Mouse (Mus musculus): ENCODE measurements around the gene Arhgap19.
A peak's percentile ranks its signal among the peaks of the same experiment; 100 is the strongest.

The Arhgap19 gene

GRCm38 (mm10) chr19:41844345-41844744 is 42.5 kb upstream of the Arhgap19 start:
- Histone ChIP-seq H3K4me3 (replicated peaks; ENCODE audit: low read length) (no peak overlapping the region), H3K27me3 (ENCODE audit: insufficient read depth, low read length) (peaks cover 32% of the 10 kb centered on the region), H3K36me3 (ENCODE audit: insufficient read depth, low read length) (peaks cover 11% of the 10 kb centered on the region; the same call in 1 of the 2 replicates), H3K4me1 (replicated peaks; ENCODE audit: low read depth, low read length) (peaks cover 27% of the 10 kb centered on the region), H3K9me3 (ENCODE audit: low read length) (no peaks in the 10 kb centered on the region)
- peak; percentile 20; the same call in 1 of the 2 replicates for TF ChIP-seq CTCF (conservative IDR thresholded peaks at IDR 0.05; ENCODE audit: low read length)
- TF ChIP-seq POU5F1 (IDR thresholded peaks at IDR 0.05; ENCODE audit: borderline replicate concordance, low read length) = no peak
- TF ChIP-seq NANOG (IDR thresholded peaks at IDR 0.05; ENCODE audit: borderline replicate concordance, low read length) = no peak

DNA sequence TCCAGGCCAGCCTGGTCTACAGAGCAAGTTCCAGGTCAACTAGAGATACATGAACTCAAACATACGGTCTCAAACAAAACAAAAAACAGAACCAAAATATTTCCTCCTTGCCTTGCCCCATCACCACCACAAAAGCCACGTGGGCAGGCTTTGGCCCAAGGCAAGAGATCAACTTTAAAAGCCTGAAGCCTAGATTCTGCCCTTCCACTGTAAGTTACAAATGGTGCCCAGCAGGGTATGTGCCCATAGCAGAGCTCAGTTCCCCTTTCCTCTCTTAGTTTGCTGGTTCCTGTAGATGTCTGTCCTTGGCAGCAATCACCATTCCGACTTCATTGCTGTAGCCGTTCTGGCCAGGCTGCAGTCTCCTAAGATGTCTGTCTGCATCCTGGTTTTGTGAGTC is 40.9 kb upstream of the Arhgap19 start:
- no peak overlapping the region for H3K4me3 ChIP-seq (replicated peaks; ENCODE audit: low read length)
- peaks cover 17% of the 10 kb centered on the region for H3K4me1 ChIP-seq (replicated peaks; ENCODE audit: low read depth, low read length)
- TF ChIP-seq NANOG (IDR thresholded peaks at IDR 0.05; ENCODE audit: borderline replicate concordance, low read length) = no peak
- TF ChIP-seq CTCF (conservative IDR thresholded peaks at IDR 0.05; ENCODE audit: low read length) = no peak
- TF ChIP-seq POU5F1 (IDR thresholded peaks at IDR 0.05; ENCODE audit: borderline replicate concordance, low read length) = no peak
- peaks cover 11% of the 10 kb centered on the region; the same call in 1 of the 2 replicates for H3K36me3 ChIP-seq (ENCODE audit: insufficient read depth, low read length)
- no peaks in the 10 kb centered on the region for H3K9me3 ChIP-seq (ENCODE audit: low read length)
- peaks cover 37% of the 10 kb centered on the region for H3K27me3 ChIP-seq (ENCODE audit: insufficient read depth, low read length)

GRCm38 (mm10) chr19:41842196-41842595 is 40.3 kb upstream of the Arhgap19 start:
- Histone ChIP-seq H3K9me3 (ENCODE audit: low read length) (no peaks in the 10 kb centered on the region), H3K4me3 (replicated peaks; ENCODE audit: low read length) (no peak overlapping the region), H3K4me1 (replicated peaks; ENCODE audit: low read depth, low read length) (peaks cover 17% of the 10 kb centered on the region), H3K27me3 (ENCODE audit: insufficient read depth, low read length) (peaks cover 37% of the 10 kb centered on the region), H3K36me3 (ENCODE audit: insufficient read depth, low read length) (peaks cover 11% of the 10 kb centered on the region; the same call in 1 of the 2 replicates)
- no peak for TF ChIP-seq POU5F1 (IDR thresholded peaks at IDR 0.05; ENCODE audit: borderline replicate concordance, low read length)
- TF ChIP-seq CTCF (conservative IDR thresholded peaks at IDR 0.05; ENCODE audit: low read length) = no peak
- TF ChIP-seq NANOG (IDR thresholded peaks at IDR 0.05; ENCODE audit: borderline replicate concordance, low read length) = no peak

DNA sequence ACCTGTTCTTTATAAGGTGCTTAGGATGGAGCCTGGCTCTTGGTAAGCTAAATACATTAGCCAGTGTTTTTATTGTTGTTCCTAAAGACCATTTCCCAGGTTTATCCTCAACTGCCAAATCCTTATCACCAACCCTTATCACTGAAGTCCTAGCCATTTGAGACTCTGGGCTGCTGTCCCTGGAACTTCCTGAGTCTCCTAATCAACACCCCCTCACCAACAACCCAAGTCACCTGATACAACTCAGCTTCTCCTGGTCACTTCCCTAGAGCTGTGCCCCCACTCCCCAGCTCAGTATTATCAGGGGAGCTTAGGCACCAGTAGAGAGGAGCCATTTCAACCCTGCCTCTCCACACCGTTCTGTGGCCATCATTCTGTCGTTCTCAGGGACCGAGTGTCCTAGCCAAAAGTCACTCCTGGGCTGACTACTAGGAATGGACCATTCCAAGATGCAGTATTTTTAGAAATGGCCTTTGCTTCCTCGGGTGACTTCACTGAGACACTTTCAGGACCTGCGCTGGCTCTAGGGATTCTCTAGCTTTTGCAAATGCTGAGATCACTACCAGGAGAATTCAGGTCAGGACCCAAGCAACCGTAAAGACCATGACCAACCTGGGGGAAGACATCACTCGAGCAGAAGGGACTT is 39.4 kb upstream of the Arhgap19 start:
- no peak for TF ChIP-seq POU5F1 (IDR thresholded peaks at IDR 0.05; ENCODE audit: borderline replicate concordance, low read length)
- TF ChIP-seq NANOG (IDR thresholded peaks at IDR 0.05; ENCODE audit: borderline replicate concordance, low read length) = no peak
- TF ChIP-seq CTCF (conservative IDR thresholded peaks at IDR 0.05; ENCODE audit: low read length) = no peak
- H3K36me3 ChIP-seq (ENCODE audit: insufficient read depth, low read length) = peaks cover 9% of the 10 kb centered on the region; the same call in 1 of the 2 replicates
- peaks cover 17% of the 10 kb centered on the region for H3K4me1 ChIP-seq (replicated peaks; ENCODE audit: low read depth, low read length)
- H3K4me3 ChIP-seq (replicated peaks; ENCODE audit: low read length) = no peak overlapping the region
- peaks cover 36% of the 10 kb centered on the region for H3K27me3 ChIP-seq (ENCODE audit: insufficient read depth, low read length)
- no peaks in the 10 kb centered on the region for H3K9me3 ChIP-seq (ENCODE audit: low read length)

DNA sequence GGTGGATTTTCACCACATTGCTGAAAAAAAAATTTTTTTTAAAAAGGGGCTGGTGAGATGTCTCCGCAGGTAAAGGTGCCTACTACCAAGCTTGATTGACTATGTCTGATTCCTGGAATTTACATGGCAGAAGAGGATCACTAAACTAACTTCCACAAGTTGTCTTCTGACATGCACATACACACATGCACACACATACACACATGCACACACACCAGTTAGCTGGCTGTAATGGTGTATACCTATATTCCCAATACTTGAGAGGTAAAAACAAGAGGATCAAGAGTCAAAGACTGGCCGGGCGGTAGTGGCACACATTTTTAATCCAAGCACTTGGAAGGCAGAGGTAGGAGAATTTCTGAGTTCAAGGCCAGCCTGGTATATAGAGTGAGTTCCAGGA is 37.8 kb upstream of the Arhgap19 start:
- H3K36me3 ChIP-seq (ENCODE audit: insufficient read depth, low read length) = no peaks in the 10 kb centered on the region
- H3K9me3 ChIP-seq (ENCODE audit: low read length) = no peaks in the 10 kb centered on the region
- peaks cover 17% of the 10 kb centered on the region for H3K4me1 ChIP-seq (replicated peaks; ENCODE audit: low read depth, low read length)
- H3K27me3 ChIP-seq (ENCODE audit: insufficient read depth, low read length) = peaks cover 29% of the 10 kb centered on the region
- no peak overlapping the region for H3K4me3 ChIP-seq (replicated peaks; ENCODE audit: low read length)
- TF ChIP-seq NANOG (IDR thresholded peaks at IDR 0.05; ENCODE audit: borderline replicate concordance, low read length) (no peak), POU5F1 (IDR thresholded peaks at IDR 0.05; ENCODE audit: borderline replicate concordance, low read length) (no peak), CTCF (conservative IDR thresholded peaks at IDR 0.05; ENCODE audit: low read length) (no peak)

GRCm38 (mm10) chr19:41838808-41839207 is 37.0 kb upstream of the Arhgap19 start:
- no peak for TF ChIP-seq NANOG (IDR thresholded peaks at IDR 0.05; ENCODE audit: borderline replicate concordance, low read length)
- no peak for TF ChIP-seq POU5F1 (IDR thresholded peaks at IDR 0.05; ENCODE audit: borderline replicate concordance, low read length)
- no peak for TF ChIP-seq CTCF (conservative IDR thresholded peaks at IDR 0.05; ENCODE audit: low read length)
- no peaks in the 10 kb centered on the region for H3K36me3 ChIP-seq (ENCODE audit: insufficient read depth, low read length)
- peaks cover 34% of the 10 kb centered on the region for H3K27me3 ChIP-seq (ENCODE audit: insufficient read depth, low read length)
- H3K4me3 ChIP-seq (replicated peaks; ENCODE audit: low read length) = no peak overlapping the region
- no peaks in the 10 kb centered on the region for H3K9me3 ChIP-seq (ENCODE audit: low read length)
- peaks cover 17% of the 10 kb centered on the region for H3K4me1 ChIP-seq (replicated peaks; ENCODE audit: low read depth, low read length)

- H3K4me1 ChIP-seq (replicated peaks; ENCODE audit: low read depth, low read length) = peaks cover 22% of the 10 kb centered on the region
- no peak overlapping the region for H3K4me3 ChIP-seq (replicated peaks; ENCODE audit: low read length)
- peaks cover 41% of the 10 kb centered on the region for H3K27me3 ChIP-seq (ENCODE audit: insufficient read depth, low read length)
- TF ChIP-seq POU5F1 (IDR thresholded peaks at IDR 0.05; ENCODE audit: borderline replicate concordance, low read length) = no peak
- no peak for TF ChIP-seq NANOG (IDR thresholded peaks at IDR 0.05; ENCODE audit: borderline replicate concordance, low read length)
- TF ChIP-seq CTCF (conservative IDR thresholded peaks at IDR 0.05; ENCODE audit: low read length) = no peak
- H3K9me3 ChIP-seq (ENCODE audit: low read length) = no peaks in the 10 kb centered on the region
- H3K36me3 ChIP-seq (ENCODE audit: insufficient read depth, low read length) = no peaks in the 10 kb centered on the region
Observed at GRCm38 (mm10) chr19:41837917-41838261, 36.0 kb upstream of the Arhgap19 start.

GRCm38 (mm10) chr19:41837194-41837916 is 35.5 kb upstream of the Arhgap19 start:
- Histone ChIP-seq H3K4me1 (replicated peaks; ENCODE audit: low read depth, low read length) (peaks cover 27% of the 10 kb centered on the region), H3K4me3 (replicated peaks; ENCODE audit: low read length) (no peak overlapping the region), H3K36me3 (ENCODE audit: insufficient read depth, low read length) (no peaks in the 10 kb centered on the region), H3K27me3 (ENCODE audit: insufficient read depth, low read length) (peaks cover 44% of the 10 kb centered on the region), H3K9me3 (ENCODE audit: low read length) (no peaks in the 10 kb centered on the region)
- no peak for TF ChIP-seq NANOG (IDR thresholded peaks at IDR 0.05; ENCODE audit: borderline replicate concordance, low read length)
- TF ChIP-seq POU5F1 (IDR thresholded peaks at IDR 0.05; ENCODE audit: borderline replicate concordance, low read length) = no peak
- TF ChIP-seq CTCF (conservative IDR thresholded peaks at IDR 0.05; ENCODE audit: low read length) = no peak
